Mouse (Mus musculus): ENCODE results near the gene Ccrl2. TPM values are rescaled to one million over a fixed set of nuclear protein-coding genes. Genes with fewer than 3 reads are reported as not detected.

The Ccrl2 gene
- total RNA-seq, 2 experiments from 2014 or later: 0.68 to 1.0 TPM

- DNase-seq (ENCODE audit: low spot score in 2 of 2): no peak
- intact Hi-C loops (cut with DNase I): loop anchor here (10.0 kb wide), 1 partner anchor 238 kb away; no protein-coding TSS in a partner anchor
Measured at GRCm38 (mm10) chr9:111006544-111006943, 50.8 kb downstream of the Ccrl2 start.

Other genes starting within 250 kb of the Ccrl2 start
- not detected for gene Prss44, start 243.5 kb downstream of the Ccrl2 start, total RNA-seq (2021)
- gene Prss43, start 230.8 kb downstream of the Ccrl2 start, total RNA-seq (2021): not detected
- under 1 TPM; 0.27 to 0.29 TPM for gene Prss45, start 222.9 kb downstream of the Ccrl2 start, total RNA-seq (2021)
- gene Prss46, start 213.0 kb downstream of the Ccrl2 start, total RNA-seq (2021): not detected
- gene Prss50, start 199.6 kb downstream of the Ccrl2 start, total RNA-seq (2021): not detected
- gene Als2cl, start 177.6 kb downstream of the Ccrl2 start, total RNA-seq (2021): 10 to 100 TPM in 1 of 2 experiments, 1 to 10 TPM in 1; 9.6 to 10.0 TPM
- 1 to 10 TPM; 4.1 to 4.5 TPM for gene Tmie, start 177.4 kb downstream of the Ccrl2 start, total RNA-seq (2021)
- not detected for gene Fam240a, start 140.7 kb downstream of the Ccrl2 start, total RNA-seq (2021)
- gene Tdgf1, start 111.4 kb downstream of the Ccrl2 start, total RNA-seq (2021): under 1 TPM; 0.42 to 0.53 TPM
- gene Lrrc2, start 106.0 kb downstream of the Ccrl2 start, total RNA-seq (2021): 1 to 10 TPM; 1.9 to 2.0 TPM
- under 1 TPM in 1 of 2 experiments, not detected in 1; 0.44 TPM for gene Rtp3, start 66.9 kb downstream of the Ccrl2 start, total RNA-seq (2021)
- 1 to 10 TPM in 1 of 2 experiments, not detected in 1; 1.0 TPM for gene Ltf, start 38.2 kb downstream of the Ccrl2 start, total RNA-seq (2021)
- 10 to 100 TPM; 32.2 to 34.2 TPM for gene Lrrfip2, start 60.1 kb upstream of the Ccrl2 start, total RNA-seq (2021)
- gene Mlh1, start 214.3 kb upstream of the Ccrl2 start, total RNA-seq (2021): 10 to 100 TPM; 16.8 to 17.9 TPM
- 10 to 100 TPM; 78.2 to 81.9 TPM for gene Epm2aip1, start 214.4 kb upstream of the Ccrl2 start, total RNA-seq (2021)